Mouse (Mus musculus): ENCODE measurements at regions not wholly inside any gene's neighbourhood (a gene's known extent, or its start where the extent isn't known, plus 50 kb on each side); places are given as distances from the start of the nearest gene placed in this dataset.

DNA sequence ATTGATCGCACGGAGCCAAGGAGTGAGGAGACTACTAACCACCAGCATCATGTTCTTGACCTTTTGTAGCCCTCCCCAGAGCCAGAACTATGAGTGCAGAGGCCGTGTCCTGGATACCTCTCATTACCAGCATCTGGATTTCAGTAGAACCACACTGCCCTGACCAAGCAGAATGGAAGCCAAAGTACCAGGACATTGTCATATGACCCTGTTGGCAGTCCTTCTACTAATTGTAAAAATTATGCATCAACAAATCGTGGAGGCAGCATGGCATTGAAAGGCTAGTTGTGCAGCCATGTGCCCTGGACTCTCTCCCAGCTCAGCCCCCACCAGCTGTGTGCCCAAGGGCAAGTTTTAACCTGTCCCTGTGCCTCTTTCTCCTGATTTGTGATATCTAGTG, 135.6 kb upstream of the Dock1 start:
- DNase-seq (ENCODE audit: low spot score in 2 of 2) = no peak

DNA sequence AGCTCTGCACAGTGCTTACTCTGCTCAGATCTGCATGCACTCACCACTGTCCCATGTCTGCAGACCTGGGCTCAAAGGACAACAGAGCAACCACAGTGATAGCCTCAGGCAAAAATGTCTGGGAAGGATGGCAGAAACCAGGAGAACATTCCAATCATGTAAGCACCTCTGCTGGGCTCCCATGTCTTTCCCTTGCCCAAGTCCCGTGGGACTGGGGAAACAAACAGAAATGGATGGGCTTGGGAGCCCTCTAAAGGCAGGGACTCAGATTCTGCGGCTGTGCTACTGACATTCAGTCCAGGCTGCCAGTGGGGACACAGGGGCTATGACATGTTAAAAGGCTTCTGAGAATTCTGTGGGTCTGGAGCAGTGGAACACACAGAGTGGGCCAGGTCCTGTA, 128.8 kb upstream of the Dock1 start:
- DNase-seq (ENCODE audit: low spot score in 2 of 2) = no peak

DNA sequence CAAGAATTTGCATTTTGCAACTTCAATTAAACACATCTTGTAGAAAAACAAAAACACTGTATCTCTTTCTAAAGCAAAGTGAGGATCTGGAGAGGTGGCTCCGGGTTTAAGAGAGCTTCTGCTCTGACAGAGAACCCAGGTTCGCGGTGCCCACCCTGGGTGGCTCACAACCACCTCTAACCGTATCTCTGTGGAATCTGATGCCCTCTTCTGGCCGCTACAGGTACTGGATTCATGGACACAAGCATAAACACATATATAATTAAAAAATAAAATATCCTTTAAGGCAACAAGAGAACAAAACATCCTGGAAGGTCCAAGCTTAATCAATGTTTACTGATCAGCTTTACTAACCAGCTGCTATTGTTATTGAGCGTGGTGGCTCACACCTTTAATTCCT, 124.3 kb upstream of the Dock1 start:
- no peak for DNase-seq (ENCODE audit: low spot score in 2 of 2)

- no peak for DNase-seq (ENCODE audit: low spot score in 2 of 2)
Measured at GRCm38 (mm10) chr7:134549286-134549919, 121.1 kb upstream of the Dock1 start.

- no peak for DNase-seq (ENCODE audit: low spot score in 2 of 2)
Measured at GRCm38 (mm10) chr7:134550221-134550809, 120.1 kb upstream of the Dock1 start.

- no peak for DNase-seq (ENCODE audit: low spot score in 2 of 2)
Measured at GRCm38 (mm10) chr7:134552051-134552451, 118.4 kb upstream of the Dock1 start.

DNA sequence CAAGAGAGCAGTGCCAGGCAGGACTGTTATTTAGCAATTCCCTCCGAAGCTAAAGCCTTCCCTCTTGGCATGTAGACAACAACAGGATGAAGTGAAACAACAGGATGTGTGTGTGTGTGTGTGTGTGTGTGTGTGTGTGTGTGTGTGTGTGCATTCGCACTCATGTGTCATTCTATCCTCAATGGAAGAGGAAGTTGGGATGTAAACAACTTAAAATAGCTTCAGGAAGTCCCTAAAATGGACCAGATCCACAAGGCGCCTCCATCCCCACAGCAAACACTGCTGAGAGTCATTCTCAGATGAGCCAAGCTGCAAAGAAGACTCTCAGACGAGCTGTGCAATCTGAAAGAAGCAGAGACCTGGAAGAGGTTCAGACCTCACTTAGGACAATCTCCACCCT, 114.4 kb upstream of the Dock1 start:
- DNase-seq (ENCODE audit: low spot score in 2 of 2) = no peak

DNA sequence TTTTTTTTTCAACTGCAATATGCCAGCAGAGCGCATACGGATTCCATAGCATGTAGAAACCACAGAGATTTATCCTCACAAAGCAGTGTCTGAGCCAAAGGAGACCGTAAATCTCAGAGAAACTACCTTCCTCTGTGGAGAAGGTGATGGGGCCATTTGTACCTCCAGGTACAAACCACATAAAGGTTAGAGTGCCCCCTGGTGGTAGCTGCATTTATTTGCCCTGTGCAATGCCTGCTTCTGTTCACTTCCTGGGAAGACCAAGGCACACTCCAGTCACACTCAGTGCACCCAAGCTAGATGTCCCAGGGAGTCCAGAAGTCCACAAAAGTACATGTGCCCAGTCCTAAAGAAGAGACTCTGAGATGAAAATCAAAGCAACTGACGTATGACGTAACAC, 104.1 kb upstream of the Dock1 start:
- peak in 1 of 2 experiments; percentile 43 for DNase-seq (ENCODE audit: low spot score in 2 of 2)

- DNase-seq (ENCODE audit: low spot score in 2 of 2) = no peak
Measured at GRCm38 (mm10) chr7:134569247-134569646, 101.2 kb upstream of the Dock1 start.

DNA sequence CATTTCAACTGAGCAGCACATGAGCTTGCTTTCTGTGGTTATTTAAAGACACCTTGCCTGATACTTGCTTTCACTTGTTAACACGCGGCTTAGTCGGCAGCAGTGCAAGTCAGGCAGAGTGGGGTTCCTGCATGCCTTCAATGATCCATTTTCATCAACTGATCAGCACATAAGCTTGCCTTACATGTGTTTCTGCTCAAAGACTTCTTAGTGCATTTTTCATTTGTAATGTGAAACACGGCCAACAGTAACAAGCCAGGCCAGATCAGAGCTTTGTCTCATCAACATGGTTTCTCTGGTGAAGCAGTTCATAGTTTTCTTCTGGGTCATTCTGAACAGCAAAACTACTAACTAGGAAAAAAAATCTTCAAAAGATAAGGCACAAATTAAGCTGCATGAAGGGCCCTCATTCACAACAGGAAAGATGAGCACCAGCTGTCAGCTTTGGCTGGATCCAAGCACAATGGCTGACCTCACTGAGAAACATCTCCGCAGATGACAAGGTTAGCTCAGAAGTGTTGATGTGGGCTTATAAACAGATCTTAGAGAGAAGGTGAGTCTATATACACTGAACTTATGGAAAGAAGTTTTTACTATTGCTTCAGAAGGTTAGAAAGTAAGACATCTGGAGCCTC, 100.2 kb upstream of the Dock1 start:
- DNase-seq (ENCODE audit: low spot score in 2 of 2) = no peak

- no peak for DNase-seq (ENCODE audit: low spot score in 2 of 2)
Measured at GRCm38 (mm10) chr7:134581746-134582145, 88.7 kb upstream of the Dock1 start.

DNA sequence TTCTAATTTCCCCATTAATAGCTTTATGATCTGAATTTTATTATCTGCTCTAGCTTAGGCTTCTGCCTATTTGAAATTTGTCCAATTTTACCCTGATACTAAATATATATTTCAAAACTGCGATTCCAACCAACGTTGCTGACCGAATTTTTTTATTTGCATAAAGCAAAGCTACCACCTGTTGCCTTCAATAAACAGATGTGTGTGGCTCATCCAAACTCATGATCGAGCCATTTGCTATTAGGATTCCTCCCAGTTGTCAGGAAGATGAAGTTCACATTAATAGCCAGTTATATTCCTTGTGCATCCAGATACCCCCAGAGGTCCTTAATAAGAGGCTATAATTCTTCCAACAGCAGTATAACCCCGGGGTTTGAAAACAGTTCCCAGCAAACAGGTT, 85.0 kb upstream of the Dock1 start:
- no peak for DNase-seq (ENCODE audit: low spot score in 2 of 2)

GRCm38 (mm10) chr7:134586990-134587389, 83.5 kb upstream of the Dock1 start:
- peak in 1 of 2 experiments; percentile 44 for DNase-seq (ENCODE audit: low spot score in 2 of 2)

DNA sequence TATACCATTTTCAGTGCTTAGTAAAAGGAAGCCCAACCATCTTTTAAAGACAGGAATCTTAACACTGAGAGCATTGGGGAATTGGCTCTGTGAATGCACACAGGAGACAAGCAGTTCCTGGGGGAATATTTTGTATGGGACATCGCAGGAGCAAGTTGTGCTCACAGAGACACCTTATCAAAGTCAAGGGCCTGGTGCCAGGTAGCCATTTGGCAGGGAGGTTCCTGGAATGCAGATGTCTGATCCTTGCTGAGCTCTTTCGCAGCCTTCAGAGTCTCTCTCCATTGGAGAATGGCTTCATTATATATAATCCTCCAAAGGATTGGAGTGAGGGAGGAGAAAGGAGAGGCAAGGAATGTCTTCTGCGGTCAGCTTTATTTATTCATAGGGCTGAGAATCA, 62.6 kb upstream of the Dock1 start:
- no peak for DNase-seq (ENCODE audit: low spot score in 2 of 2)

- no peak for DNase-seq (ENCODE audit: low spot score in 2 of 2)
Measured at GRCm38 (mm10) chr7:134610159-134610558, 60.3 kb upstream of the Dock1 start.

GRCm38 (mm10) chr7:134611371-134611770, 59.1 kb upstream of the Dock1 start:
- no peak for DNase-seq (ENCODE audit: low spot score in 2 of 2)

GRCm38 (mm10) chr7:134612175-134612633, 58.2 kb upstream of the Dock1 start:
- no peak for DNase-seq (ENCODE audit: low spot score in 2 of 2)

GRCm38 (mm10) chr7:134619220-134619975, 51.1 kb upstream of the Dock1 start:
- no peak for DNase-seq (ENCODE audit: low spot score in 2 of 2)

GRCm38 (mm10) chr7:134620006-134620405, 50.4 kb upstream of the Dock1 start:
- no peak for DNase-seq (ENCODE audit: low spot score in 2 of 2)

Data from spleen, postnatal 10 days (tissue).